Mouse (Mus musculus) Patski (cell line): ENCODE measurements around the gene Olfr1412. TPM values are rescaled to one million over a fixed set of nuclear protein-coding genes. Genes with fewer than 3 reads are reported as not detected.

ENCODE experiments used
- ATAC-seq: fragments of 100-300 bp; one replicate; pipeline ENCODE4 v1.8.0; 2021
- CTCF ChIA-PET: fragments of 350-600 bp; sonication (Branson Sonifier 250); formaldehyde crosslinking; loops from one replicate; lab custom pipeline; 2022; ENCODE audit warnings: inconsistent platforms; lab: Charles Lee
- POLR2A ChIA-PET: fragments of 350-600 bp; sonication (Branson Sonifier 250); formaldehyde crosslinking; loops from one replicate; lab custom pipeline; 2022; ENCODE audit warnings: antibody characterized with exemption, inconsistent platforms; lab: Charles Lee
- DNase-seq: peaks from one replicate; pipeline ENCODE4 v3.0.0-alpha.2; 2011; ENCODE audit warnings: low read depth, low spot score
- H3K27me3 ChIP-seq: fragments of 371-371 bp; one replicate; pipeline ENCODE4 v1.5.1; 2021
- CTCF ChIP-seq: fragments of 100-300 bp; IDR thresholded peaks from one replicate; pipeline ENCODE4 v1.5.1; 2021
- in situ Hi-C: fragments of 300-500 bp; cut with MboI; formaldehyde crosslinking; loops from 3 replicates; pipeline ENCODE4 v1.11.1; 2018; ENCODE audit warnings: low pct_unique_long_range_greater_than_20kb, mixed read lengths
- polyA plus RNA-seq: library from polyadenylated mRNA; unstranded; gene quantifications from one replicate; pipeline ENCODE4 v1.2.3, GENCODE M21; 2021

Olfr1412 gene
- polyA plus RNA-seq, 1 experiment from 2014 or later = not detected

DNA sequence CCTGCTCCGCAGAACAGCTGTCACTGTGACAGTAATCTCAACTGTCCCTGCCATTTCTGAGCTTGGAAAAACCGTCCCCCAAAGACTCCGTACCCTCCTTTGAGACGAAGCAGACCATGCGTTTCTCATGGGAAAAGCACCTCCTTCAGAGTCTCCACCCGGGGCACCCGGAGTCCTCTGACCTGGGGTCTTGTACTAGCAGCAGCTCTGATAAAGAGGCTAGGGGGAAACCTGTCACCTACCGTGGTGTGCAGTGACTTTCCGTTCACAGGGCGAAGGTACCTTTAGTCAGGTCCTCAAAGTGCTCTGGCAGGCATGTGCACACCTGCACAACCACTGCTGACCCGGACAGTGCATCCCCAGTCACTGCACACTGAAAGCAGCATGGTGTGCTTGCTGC lies 51.1 kb downstream of the Olfr1412 start:
- CTCF ChIA-PET = interaction anchor here (1.3 kb wide), 1 partner anchor 11 kb away, joined by 3 read pairs; no protein-coding TSS in a partner anchor
- in situ Hi-C loops = no loop called here

DNA sequence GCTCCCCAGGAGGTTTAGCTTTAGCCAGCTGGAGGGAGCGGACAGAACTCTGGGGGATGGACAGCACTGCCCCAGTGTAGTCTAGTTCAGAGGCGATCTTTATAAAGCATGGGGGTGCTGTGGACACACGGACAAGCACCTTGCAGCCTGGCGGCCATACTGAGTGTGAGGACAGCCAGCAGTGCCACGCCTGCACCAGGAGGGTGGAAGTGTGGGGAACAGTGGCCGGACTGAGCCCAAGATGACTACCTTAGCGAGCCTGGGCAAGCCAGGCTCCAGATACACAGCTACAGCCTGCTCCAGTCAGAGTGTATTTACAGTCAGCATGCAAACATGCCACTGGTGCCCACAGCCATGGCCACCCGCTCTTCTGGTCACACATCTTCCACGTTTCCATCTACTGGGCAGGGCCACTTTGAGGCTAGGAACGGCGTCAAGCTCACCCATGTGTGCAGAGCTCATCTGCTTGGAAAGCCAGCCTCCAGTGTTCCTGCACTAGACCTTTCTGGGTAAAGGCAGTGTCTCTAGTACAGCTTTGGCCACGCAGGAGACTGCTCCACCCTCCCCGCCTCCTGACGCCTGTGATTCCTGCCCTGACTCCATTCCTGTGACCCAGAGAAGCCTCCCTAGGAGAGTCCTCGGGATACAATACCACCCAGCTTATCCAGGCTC lies 52.1 kb downstream of the Olfr1412 start:
- DNase-seq = no peak
- in situ Hi-C loops = no loop called here
- ChIA-PET CTCF (interaction anchor here (1.3 kb wide), 1 partner anchor 10 kb away, joined by 3 read pairs; no protein-coding TSS in a partner anchor), POLR2A (no interaction called here)
- no peak for ATAC-seq
- no peaks in the 10 kb centered on the region for H3K27me3 ChIP-seq
- no peak for TF ChIP-seq CTCF

More for the DNA sequence above, 51.1 kb downstream of the Olfr1412 start:
- no peak for DNase-seq
- POLR2A ChIA-PET = no interaction called here
- no peaks in the 10 kb centered on the region for H3K27me3 ChIP-seq
- no peak for TF ChIP-seq CTCF
- ATAC-seq = no peak

DNA sequence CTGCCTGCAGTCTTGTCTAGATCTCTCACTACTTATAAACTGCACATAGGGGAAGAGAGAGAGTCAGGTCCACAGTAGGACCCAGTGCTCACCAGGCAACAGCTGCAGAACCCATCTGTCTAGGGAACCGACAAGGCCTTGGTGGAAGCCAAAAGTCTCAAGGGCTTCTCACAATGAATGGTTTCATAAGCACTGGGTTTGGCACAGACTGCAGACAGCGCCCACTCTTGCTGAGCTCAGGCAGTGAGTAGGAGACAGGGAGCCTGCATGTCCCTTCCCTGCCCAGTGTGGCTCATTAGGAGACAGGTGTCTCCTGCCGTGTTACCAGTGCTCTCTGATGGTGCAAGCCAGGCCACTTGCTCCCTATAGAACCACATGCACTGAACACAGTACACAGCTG lies 52.6 kb downstream of the Olfr1412 start:
- no peak for DNase-seq
- no peak for TF ChIP-seq CTCF

DNA sequence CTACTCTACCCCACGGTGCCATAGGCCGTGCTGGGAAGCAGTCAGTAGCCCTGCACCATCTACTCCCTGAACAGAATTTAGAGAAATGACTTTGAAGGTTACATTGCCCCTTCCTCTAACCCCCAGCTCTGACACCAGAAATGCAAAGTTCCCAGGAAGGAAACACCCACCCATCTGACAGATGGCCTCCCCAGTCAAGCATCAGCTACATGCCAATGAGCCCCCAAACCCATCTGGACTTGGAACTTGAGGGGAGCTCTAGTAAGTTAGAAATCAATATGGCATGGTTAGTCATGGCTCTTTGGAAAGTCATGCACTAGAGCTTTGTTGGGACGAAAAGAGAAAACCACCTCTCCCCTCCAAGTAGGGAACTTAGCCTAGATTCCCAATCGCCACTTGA lies 53.2 kb downstream of the Olfr1412 start:
- POLR2A ChIA-PET = no interaction called here
- no peaks in the 10 kb centered on the region for H3K27me3 ChIP-seq
- TF ChIP-seq CTCF = no peak
- ATAC-seq (no peak), DNase-seq (no peak)
- CTCF ChIA-PET = interaction anchor here (0.9 kb wide), 1 partner anchor 9 kb away, joined by 3 read pairs; no protein-coding TSS in a partner anchor
- in situ Hi-C loops = no loop called here

More for the DNA sequence above, 52.6 kb downstream of the Olfr1412 start:
- in situ Hi-C loops = no loop called here
- CTCF ChIA-PET = interaction anchor here (0.9 kb wide), 1 partner anchor 9 kb away, joined by 3 read pairs; no protein-coding TSS in a partner anchor
- POLR2A ChIA-PET = no interaction called here
- no peak for ATAC-seq
- H3K27me3 ChIP-seq = no peaks in the 10 kb centered on the region

DNA sequence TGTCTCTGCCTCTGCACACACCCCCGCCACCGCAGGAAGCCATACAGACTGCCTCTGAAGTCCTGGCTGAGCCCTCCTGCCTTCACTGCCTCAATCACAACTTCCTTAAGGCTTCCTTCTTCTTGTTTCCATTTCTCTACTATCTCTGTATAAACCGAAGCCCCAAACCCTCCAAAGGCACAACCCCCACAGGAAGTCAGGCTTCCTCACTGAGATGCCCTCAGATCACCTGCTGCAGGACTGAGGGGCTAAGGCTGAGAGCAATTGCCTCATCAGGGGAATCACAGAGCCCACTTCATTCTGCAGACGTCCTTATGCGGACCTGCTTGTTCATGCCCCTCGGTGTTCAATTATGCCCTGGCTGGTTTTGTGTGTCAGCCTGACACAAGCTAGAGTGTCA lies 54.8 kb downstream of the Olfr1412 start:
- POLR2A ChIA-PET = no interaction called here
- H3K27me3 ChIP-seq = no peaks in the 10 kb centered on the region
- CTCF ChIA-PET = no interaction called here
- DNase-seq (no peak), ATAC-seq (no peak)
- in situ Hi-C loops = no loop called here
- TF ChIP-seq CTCF = no peak

Other genes starting within 250 kb of the Olfr1412 start
- 237 TPM for gene Ndufa10, start 111.9 kb upstream of the Olfr1412 start, polyA plus RNA-seq
- gene Olfr1416, start 100.7 kb upstream of the Olfr1412 start, polyA plus RNA-seq = not detected
- gene Olfr1415, start 89.7 kb upstream of the Olfr1412 start, polyA plus RNA-seq = not detected
- not detected for gene Olfr1414, start 67.1 kb upstream of the Olfr1412 start, polyA plus RNA-seq
- not detected for gene Olfr1413, start 14.5 kb upstream of the Olfr1412 start, polyA plus RNA-seq
- gene Olfr1411, start 8.6 kb downstream of the Olfr1412 start, polyA plus RNA-seq = not detected
- not detected for gene Olfr1410, start 20.0 kb downstream of the Olfr1412 start, polyA plus RNA-seq
- not detected for gene Olfr12, start 32.0 kb downstream of the Olfr1412 start, polyA plus RNA-seq
- 240 TPM for gene Cops9, start 56.2 kb downstream of the Olfr1412 start, polyA plus RNA-seq
- gene Otos, start 63.1 kb downstream of the Olfr1412 start, polyA plus RNA-seq = 0.08 TPM
- gene Gpc1, start 245.9 kb downstream of the Olfr1412 start, polyA plus RNA-seq = 131 TPM